Mouse (Mus musculus): ENCODE measurements around the gene Chrna9.

Chrna9 gene

DNA sequence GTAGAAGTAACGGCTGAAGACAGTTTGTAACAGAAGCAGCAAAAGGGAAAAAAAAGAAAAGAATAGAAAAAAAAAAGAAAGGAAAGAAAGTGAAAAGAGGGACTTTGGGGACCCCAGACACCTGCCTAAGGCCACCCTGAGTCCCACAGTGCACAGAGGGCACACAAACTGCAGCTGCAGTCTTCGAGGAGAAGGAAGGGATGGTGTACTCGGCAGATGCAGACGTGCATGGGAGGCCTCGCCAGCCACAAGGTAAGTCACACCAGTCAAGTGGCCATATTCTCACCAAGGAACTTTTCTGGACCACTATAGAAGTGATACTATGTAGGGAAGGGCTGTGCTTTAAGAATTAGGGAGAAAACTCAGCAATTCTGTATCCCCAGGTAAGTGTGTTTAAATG lies at the start of gene Chrna9:
Chrna9 (plus strand) TSS at position 139 of the 400 bp plus-strand sequence.
- no peak for DNase-seq (ENCODE audit: low spot score)

DNA sequence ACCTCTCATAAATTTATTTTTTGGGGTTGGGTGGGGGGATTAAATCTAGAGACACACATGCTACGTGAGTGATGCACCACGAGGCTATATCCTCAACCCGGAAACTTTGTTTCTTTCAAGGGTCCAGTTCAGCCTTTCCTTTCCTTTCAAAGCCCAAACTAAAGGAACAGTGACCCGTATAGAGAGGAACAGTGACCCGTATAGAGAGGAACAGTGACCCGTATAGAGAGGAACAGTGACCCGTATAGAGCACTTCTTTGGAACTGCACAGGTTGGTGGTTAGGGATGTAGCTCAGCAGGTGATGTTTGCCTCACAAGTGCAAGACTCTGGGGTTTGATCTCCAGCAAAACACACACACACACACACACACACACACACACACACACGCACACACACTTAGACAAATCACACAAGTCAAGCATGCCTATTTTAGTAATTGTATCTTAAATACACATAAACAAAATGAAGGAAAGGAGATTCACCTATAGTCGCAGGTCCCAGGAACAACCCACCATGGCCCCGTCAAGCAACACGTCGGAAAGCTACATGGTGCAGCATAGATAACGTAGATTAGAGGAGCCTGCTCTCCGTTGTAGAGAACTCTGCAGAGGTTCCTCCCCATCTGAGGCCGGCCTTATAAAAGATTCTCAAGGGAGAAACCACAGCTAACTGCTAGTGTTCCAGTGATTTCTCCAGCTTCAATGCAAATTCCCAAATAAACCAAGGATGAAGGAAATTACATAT lies 48.9 kb upstream of the Chrna9 start:
- DNase-seq (ENCODE audit: low spot score): no peak

DNA sequence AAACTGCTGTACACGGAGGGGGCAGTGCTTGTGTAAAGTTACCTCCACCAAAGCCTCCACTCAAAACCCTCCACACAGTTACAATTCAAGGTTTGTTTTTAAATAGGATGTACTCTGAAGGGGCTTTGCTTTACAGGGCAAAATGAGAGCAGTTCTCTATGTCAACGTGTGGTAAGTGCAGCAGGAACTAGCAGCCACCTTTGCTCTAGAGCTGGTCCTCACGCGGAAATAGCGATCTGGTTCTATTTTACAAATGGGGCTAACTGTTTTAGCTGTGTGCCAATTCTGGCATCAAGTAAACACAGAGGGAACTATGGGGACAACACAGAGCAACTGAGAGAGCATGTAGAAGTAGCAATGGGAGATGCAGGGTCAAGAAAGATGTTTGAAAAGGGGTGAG lies 46.6 kb upstream of the Chrna9 start:
- DNase-seq (ENCODE audit: low spot score): no peak

DNA sequence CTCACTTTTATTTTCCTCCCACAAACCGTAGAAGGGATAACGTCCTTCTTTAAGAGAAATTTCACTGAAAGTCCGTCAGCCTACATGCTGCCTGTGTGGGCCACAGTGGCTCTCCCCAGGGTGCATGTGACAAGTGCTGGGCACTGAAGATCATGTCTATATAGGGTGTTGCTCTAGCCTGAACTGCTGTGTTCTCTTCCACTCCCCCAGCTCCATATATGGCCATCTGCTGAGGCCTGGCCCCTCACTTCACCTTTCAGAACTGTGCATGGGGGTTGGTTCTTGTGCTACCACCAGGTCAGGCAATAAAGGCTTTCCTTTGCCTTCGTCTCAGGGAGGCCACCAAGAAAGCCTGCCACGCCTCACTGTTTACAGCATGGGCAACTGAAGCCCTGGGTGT lies 45.7 kb upstream of the Chrna9 start:
- no peak for DNase-seq (ENCODE audit: low spot score)

DNA sequence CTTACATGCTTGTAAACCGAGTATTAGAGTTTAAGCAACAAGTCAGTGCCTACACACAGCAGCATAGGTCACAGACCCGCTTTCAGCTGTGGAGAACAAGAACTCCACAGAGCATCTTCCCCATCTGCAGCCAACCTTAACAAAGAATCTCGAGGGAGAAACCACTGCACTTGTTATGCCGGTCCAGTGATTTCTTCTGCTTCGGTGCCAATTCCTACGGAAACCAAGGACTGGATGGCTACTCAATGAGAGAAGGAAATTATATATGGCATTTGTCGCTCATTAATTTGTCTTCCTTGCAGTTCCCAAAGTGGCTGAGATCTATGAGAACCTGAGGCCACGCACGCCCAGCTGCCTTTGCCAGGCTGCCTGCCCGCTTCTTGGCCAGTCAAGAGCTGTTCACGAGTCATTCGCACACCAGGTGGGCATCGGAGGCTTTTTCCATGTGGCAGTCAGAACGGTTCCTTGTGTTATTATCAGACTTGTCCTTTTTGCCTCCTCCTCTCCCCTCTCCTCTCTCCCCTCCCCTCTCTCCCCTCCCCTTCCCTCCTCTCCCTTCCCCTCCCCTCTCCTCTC lies 43.4 kb upstream of the Chrna9 start:
- no peak for DNase-seq (ENCODE audit: low spot score)

DNA sequence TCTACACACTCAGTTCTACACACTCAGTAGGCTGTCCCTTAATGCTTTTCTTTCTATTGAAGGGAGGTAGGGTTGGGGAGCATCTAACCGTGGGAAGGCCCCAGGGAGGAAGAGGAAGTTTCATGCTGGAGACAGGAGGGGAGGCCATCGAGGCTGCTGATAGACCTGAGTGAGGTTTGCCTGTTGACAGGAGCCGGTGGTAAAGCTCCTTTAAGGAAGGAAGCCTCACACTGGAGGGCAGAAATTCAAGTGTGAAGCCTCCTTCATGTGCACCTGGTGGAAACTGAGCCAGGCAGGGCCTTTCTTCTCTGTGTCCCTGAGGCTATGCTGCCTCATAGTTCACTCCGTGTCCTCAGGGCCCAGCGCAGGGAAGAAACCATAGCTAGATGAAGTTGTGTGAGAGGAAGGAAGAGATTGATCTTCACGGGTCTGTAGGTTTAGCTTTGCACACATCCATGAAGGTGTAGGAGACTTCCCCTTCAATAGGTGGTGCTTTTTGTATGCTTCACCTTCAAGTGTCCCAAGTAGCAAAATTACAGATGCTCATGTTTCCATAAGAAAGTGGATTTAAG lies 39.5 kb upstream of the Chrna9 start:
- DNase-seq (ENCODE audit: low spot score): no peak

DNA sequence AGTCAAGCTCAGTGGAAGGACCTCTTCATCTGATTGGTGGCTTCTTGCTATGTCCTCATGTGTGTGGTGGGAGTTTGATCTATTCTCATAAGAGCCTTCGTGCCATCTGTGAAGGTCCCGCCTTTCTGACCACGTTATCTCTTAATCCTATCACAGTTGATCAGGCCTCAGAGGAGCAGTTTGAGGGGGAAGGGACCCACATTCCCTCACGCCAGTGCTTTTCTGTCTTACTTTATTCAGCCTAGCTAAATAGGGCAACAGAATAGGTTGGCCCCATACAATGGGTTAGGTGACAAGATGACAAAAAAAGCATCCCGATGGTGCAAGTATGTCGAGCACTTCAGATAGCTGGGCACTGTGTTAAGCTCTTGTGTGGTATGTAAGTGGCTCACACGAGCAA lies 39.0 kb upstream of the Chrna9 start:
- DNase-seq (ENCODE audit: low spot score): no peak

DNA sequence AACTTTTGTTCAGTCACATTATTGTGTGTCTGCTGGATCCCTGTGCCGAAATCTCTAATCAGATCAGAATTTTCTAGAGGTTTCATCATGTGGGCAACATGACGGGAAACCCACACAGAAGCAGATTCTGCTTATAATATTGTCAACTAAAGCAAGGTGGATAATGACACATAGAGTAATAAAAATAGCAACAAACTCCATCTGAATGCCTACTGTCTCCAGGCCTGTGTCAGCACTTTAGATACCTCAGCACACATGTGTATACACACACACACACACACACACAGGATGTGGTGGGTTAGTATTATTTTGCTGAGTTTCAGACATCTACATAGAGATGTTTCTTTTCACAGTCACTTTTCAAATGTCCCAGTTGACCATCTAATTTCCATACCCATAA lies 37.0 kb upstream of the Chrna9 start:
- no peak for DNase-seq (ENCODE audit: low spot score)

DNA sequence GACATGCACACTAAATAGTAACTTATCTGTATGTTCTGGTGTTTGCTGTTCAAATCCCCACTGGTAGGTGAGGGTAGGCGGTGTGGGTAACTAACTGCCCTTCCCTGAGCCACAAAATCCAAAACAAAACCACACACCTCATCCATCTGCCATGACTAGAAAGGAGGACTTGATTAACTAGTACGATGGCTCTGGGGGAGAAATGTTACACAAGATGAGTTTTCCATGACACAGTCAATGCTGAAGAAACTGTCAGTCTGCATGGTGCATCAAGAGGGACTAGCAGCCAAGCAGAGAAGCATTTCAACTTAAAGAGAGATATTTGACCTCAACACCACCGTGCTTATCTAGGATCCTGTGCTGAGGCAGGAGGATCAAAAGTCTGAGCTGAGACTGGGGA lies 36.0 kb upstream of the Chrna9 start:
- DNase-seq (ENCODE audit: low spot score): no peak

DNA sequence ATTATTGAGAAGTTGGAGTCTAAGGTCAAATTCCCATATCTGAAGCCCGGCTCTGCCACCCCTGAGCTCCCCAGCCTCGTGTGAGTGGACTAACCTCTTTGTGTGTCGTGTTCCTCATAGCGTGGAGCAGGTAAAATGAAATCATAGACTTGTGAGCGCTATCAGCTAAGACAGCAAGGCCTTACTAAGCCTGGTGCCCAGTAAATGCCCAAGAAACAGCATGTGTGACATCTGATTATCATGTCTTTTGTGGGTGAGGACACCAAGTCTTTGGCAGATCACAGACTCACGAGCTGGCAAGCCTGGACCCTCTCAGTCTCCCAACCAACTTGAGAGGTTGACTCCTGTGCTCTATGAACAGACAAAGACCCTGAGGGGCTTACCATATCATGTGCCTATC lies 34.6 kb upstream of the Chrna9 start:
- no peak for DNase-seq (ENCODE audit: low spot score)

DNA sequence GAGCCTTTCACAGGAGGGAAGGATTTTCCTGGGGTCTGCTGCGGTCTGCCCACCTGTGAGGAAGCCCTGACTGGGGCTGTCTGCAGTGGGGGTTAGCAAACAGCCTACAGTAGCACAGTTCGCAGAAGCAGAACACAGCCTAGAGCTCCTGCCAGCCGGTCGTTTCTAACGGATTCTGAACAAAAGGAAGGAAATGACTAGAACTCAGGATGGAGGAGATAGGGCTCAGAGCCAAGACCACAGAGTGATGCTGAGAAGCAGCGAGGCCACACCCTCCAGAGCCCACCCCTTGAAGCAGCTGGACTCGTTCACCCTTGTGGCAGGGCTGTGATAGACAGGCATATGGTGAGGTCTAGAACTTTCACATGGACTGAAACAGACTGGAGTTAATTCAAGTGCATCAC lies 33.9 kb upstream of the Chrna9 start:
- DNase-seq (ENCODE audit: low spot score): no peak

DNA sequence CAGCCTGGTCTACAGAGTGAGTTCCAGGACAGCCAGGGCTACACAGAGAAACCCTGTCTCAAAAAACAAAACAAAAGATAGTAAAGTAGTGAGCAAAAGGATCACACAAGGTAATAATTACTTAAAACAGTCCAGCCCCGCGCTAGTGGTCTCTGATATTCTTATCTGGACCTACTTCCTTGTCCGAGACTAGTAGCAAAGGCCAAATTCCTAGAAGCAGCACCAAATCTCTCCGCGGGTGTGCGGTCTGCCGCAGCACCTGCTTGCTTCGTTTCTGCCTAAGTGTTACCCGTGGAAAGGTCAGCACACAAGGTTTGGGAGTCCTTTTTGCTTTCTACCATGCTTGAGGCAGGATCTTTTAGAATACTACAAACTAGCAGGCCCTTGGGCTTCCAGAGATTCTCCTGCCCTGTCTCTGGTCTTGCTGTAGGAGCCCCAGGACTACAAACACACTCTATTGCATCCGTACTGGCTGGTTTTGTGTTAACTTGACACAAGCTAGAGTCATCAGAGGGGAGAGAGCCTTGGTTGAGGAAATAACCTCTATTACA lies 32.8 kb upstream of the Chrna9 start:
- no peak for DNase-seq (ENCODE audit: low spot score)

DNA sequence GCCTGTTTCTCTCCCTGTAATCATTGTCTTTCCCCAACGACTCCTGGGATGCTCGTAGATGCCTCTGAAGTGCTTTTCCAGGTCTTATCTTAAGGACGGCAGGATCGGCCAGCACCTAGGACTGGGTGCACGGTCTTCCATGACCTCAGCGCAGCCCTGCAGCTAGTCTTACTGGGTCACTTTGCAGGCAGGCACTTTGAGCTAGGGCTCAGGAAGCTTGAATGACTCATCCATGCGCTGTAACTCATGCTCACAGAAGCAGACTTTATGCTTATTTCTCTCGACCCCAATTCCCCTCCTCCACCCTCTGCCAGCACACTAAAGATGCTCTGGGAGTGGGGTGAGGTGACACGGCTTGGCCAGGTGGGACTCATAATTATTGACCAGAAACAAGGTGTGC lies 31.9 kb upstream of the Chrna9 start:
- no peak for DNase-seq (ENCODE audit: low spot score)

DNA sequence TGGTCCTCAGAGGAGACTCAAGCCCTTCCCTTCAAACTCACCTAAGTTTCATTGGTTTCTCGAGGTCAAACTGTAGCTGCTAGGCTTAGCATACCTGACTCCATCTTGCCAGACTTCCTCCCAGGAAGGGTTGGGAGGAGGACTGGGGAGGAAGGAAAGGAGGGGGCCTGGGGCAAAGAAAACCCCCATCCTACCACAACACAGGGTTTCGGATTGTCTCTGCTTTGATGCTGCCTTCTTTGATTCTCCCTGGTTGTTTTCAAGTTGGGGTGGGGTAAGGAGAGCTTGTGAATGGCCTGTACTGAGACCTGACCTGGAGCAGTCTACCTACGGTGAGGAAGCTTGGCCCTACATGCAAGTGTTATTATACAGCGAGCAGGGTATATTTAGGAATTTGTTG lies 30.2 kb upstream of the Chrna9 start:
- DNase-seq (ENCODE audit: low spot score): no peak

DNA sequence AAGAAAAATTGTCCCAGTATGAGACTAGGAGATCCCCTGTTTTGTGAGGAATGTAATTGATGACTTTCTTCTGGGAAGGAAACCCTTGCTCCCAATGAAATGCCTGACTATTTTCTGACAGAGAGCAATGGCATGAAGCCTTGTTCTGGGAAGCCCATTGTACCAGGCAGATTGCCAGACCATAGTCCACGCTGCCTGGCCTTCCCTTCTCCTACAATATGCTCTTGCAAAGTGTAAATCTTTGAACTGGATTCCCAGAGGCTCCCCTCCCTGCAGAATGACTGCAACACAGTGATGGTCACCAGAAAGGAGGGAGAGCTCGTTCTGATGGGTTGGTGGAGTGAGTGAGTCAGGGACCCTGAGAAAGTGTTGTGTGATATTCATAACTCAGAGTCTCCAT lies 26.0 kb upstream of the Chrna9 start:
- DNase-seq (ENCODE audit: low spot score): no peak

DNA sequence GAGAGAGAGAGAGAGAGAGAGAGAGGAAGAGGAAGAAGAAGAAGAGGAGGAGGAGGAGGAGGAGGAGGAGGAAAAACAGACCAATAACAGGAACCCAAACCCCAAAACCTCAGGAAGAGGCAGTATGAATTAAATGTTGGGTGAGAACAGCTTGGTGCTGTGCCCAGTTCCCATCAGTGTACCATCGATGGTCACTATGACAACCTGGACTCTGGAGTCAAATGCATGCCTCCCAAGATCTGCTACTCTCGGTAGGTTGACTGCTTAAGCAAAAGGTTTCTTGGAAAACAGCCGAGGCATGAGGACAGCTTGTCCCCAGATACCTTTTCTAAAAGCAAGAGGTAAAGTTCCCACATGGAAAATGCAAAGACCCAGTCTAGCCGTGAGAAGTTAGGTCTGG lies 25.4 kb upstream of the Chrna9 start:
- no peak for DNase-seq (ENCODE audit: low spot score)

DNA sequence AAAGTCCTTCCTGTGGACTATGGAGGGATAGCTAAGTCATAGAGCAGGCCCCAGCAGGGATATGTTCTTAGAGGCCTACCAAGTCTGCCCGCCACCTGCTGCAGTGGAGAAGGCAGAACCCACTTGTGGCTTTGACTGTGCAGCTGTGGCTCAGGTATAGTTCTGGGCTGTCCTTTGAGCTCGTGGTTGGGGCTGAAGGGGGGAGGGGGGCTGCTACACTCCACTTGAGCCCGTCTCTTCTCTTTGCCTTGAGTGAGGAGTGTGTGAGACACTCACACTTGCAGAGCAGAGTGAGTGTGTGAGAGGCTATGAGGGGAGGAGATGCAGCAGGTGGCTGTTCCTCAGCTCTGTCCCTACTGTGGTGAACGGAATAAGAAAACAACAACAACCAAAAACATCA lies 24.3 kb upstream of the Chrna9 start:
- DNase-seq (ENCODE audit: low spot score): no peak

DNA sequence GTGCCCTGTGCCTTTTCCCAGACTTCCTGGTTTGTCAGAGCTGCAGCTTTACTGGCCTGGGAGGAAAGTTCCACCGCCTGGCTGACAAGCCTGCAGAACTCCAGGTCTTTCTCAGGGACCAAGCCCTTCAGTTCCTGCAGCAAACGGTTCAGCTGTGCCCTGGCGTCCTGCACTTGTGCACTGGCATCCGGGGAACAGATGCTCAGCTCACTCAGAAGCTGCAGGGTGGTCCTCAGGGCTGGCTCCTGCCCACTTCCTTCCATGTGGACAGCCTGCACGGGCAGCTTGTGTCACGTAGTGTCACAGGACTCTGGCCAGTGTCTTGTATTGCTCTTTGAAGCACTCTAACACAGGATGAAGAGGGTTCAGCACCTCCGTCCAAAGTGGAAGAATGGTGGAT lies 23.0 kb upstream of the Chrna9 start:
- DNase-seq (ENCODE audit: low spot score): no peak

DNA sequence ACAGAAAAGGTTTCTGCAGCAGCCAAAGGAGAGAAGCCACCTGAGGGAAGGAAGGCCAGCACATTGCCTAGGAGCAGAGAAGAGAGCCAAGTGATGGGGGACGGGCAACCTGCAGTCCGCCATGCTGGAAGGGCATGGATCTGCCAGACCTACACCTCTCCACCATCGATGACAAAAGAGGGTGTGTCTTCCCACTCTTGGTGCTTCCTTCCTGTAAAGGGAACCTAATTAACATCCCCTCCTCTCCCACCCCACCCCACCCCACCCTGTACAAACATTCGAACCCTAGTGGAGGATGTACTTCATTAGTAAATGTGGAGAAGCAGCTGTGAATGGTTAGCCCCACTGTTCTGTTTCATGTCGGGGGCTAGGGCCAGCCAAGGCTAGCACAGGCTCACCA lies 22.5 kb upstream of the Chrna9 start:
- DNase-seq (ENCODE audit: low spot score): no peak

DNA sequence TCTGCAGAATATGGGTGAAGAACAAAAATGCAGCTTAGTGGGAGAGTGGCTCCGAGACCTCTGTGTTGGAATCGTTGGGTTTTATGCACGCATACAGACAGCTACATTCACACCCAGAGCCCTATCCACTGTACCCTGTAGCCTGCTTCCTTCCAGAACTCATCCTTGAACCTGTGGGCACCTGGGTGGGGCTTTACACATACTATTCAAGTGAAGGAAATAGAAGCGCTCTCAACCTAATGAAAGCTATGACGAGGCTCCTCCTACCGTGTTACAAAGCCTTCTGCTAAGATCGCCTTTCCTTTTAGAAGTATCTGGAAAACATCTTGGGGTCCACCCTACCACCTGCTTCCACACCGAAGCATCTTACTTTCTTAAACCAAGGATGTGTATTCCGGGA lies 21.6 kb upstream of the Chrna9 start:
- no peak for DNase-seq (ENCODE audit: low spot score)

DNA sequence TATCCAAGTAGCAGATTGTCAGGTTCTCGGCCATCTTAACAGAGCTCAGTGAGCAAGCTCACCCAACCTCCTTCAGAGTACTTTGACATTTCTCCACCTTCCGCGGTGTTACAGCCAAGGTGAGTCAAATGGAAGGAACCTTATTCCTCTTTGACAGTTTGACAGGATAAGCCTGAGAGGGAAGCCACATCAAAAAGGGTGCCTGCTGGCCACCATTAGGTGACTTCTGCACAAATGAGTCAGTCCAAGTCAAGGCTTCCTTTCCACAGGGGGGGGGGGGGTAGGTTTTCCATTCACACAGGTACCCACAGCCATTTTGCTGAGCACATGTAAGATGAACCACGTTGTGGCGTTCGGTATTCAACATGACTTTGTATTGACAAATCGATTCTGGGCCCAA lies 20.4 kb upstream of the Chrna9 start:
- no peak for DNase-seq (ENCODE audit: low spot score)

DNA sequence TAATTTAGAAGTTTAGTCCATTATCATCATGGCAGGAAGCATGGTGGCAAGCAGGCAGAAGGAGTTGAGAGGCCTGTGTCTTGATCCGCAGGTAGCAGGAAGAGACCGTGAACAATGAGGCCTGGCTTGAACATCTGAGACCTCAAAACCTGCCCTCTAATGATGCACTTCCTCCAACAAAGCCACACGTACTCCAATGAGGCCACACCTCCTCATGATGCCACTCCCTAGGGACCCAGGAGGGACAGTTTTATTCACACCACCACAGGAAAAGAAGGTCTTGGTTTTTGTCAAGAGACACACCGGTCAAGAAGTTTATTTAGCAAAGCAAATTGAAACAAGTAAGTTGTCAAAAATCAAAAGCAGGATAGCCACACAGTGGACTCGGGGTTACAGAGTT lies 17.8 kb upstream of the Chrna9 start:
- DNase-seq (ENCODE audit: low spot score): no peak

DNA sequence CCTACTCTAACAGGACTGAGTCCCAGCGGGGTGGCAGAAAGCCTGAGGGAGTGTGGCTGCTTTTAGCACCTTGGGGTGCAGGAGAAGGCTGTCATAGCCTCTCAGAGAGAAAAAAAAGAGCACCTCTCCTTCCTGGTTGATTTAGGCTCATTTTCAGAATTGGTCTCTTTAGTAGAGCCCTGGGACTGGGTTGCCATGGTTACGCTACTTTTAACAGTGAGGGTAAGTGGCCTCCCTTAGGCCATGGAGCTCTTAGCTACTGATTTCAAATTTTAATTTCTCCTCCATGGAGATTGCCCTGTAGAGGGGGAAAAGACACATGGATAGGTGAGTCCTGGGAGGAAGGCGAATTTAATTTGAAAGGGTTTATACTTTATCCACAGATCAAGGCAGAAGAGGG lies 16.1 kb upstream of the Chrna9 start:
- no peak for DNase-seq (ENCODE audit: low spot score)

DNA sequence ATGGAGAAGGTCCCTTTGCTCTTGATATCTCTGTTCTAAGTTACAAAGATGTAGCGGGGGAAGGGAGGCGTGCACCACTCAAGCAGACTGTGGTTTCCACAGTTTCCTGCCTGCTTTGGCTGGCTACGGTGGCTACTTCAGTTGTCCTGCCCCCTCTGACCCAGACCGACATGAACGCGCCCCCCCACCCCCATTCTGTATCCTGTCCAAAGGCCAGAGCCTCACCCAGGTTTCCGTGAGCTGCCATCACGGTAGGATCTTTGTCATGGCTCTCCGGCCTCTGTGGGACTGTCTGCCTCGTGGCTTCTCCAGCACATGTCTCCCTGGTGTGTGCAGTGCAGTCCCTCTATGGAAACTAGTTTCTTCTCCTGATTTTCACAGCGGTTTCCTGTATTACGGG lies 15.4 kb upstream of the Chrna9 start:
- no peak for DNase-seq (ENCODE audit: low spot score)

Data from urinary bladder, postnatal 25 days (tissue).